Mouse (Mus musculus) v-Abl transformed pro-B cells (cell line): ENCODE data around the gene Synpo2.

ENCODE experiments used
- in situ Hi-C, 2 experiments: fragments of 400-800 bp; cut with MboI; formaldehyde crosslinking; loops; one replicate each; pipeline ENCODE4 v1.15.1; 2025; ENCODE audit not compliant: unreplicated experiment in 2 of 2

Gene Synpo2

GRCm38 (mm10) chr3:123103151-123103860, 132.6 kb downstream of the Synpo2 start:
- in situ Hi-C loops = loop anchor here (5.0 to 10.0 kb wide), 3 partner anchors 166 to 1219 kb away; no protein-coding TSS in a partner anchor

GRCm38 (mm10) chr3:123101761-123102160, 134.2 kb downstream of the Synpo2 start:
- in situ Hi-C loops = loop anchor here (5.0 to 10.0 kb wide), 3 partner anchors 164 to 1217 kb away; no protein-coding TSS in a partner anchor

GRCm38 (mm10) chr3:123095111-123095510, 140.8 kb downstream of the Synpo2 start:
- in situ Hi-C loops = no loop called here

GRCm38 (mm10) chr3:123093640-123094361, 142.1 kb downstream of the Synpo2 start:
- in situ Hi-C loops = no loop called here

GRCm38 (mm10) chr3:123092913-123093639, 142.9 kb downstream of the Synpo2 start:
- in situ Hi-C loops = no loop called here

GRCm38 (mm10) chr3:123092442-123092841, 143.5 kb downstream of the Synpo2 start:
- in situ Hi-C loops = no loop called here

- in situ Hi-C loops = no loop called here
Observed at GRCm38 (mm10) chr3:123089297-123090020, 146.5 kb downstream of the Synpo2 start.

- in situ Hi-C loops = no loop called here
Observed at GRCm38 (mm10) chr3:123088284-123088683, 147.7 kb downstream of the Synpo2 start.

- in situ Hi-C loops = no loop called here
Observed at GRCm38 (mm10) chr3:123085871-123086501, 150.0 kb downstream of the Synpo2 start.

- in situ Hi-C loops = no loop called here
Observed at GRCm38 (mm10) chr3:123081665-123082064, 154.3 kb downstream of the Synpo2 start.

- in situ Hi-C loops = no loop called here
Observed at GRCm38 (mm10) chr3:123080943-123081342, 155.0 kb downstream of the Synpo2 start.

GRCm38 (mm10) chr3:123080017-123080725, 155.8 kb downstream of the Synpo2 start:
- in situ Hi-C loops = no loop called here

- in situ Hi-C loops = no loop called here
Observed at GRCm38 (mm10) chr3:123075759-123076158, 160.2 kb downstream of the Synpo2 start.

GRCm38 (mm10) chr3:123075034-123075433, 160.9 kb downstream of the Synpo2 start:
- in situ Hi-C loops = no loop called here

GRCm38 (mm10) chr3:123073351-123073750, 162.6 kb downstream of the Synpo2 start:
- in situ Hi-C loops = no loop called here

GRCm38 (mm10) chr3:123072472-123072871, 163.5 kb downstream of the Synpo2 start:
- in situ Hi-C loops = no loop called here

- in situ Hi-C loops = no loop called here
Observed at GRCm38 (mm10) chr3:123070996-123071395, 165.0 kb downstream of the Synpo2 start.

- in situ Hi-C loops = no loop called here
Observed at GRCm38 (mm10) chr3:123066836-123067235, 169.1 kb downstream of the Synpo2 start.

GRCm38 (mm10) chr3:123065466-123065865, 170.5 kb downstream of the Synpo2 start:
- in situ Hi-C loops = no loop called here
